Mouse (Mus musculus) Patski (cell line): Measurements from ENCODE around the gene Rsg1. TPM values are rescaled to one million over a fixed set of nuclear protein-coding genes. Genes with fewer than 3 reads are reported as not detected.

Source experiments
- ATAC-seq: fragments of 100-300 bp; one replicate; pipeline ENCODE4 v1.8.0; 2021
- CTCF ChIA-PET: fragments of 350-600 bp; sonication (Branson Sonifier 250); formaldehyde crosslinking; loops from one replicate; lab custom pipeline; 2022; ENCODE audit warnings: inconsistent platforms; lab: Charles Lee
- POLR2A ChIA-PET: fragments of 350-600 bp; sonication (Branson Sonifier 250); formaldehyde crosslinking; loops from one replicate; lab custom pipeline; 2022; ENCODE audit warnings: antibody characterized with exemption, inconsistent platforms; lab: Charles Lee
- DNase-seq: peaks from one replicate; pipeline ENCODE4 v3.0.0-alpha.2; 2011; ENCODE audit warnings: low read depth, low spot score
- H3K27me3 ChIP-seq: fragments of 371-371 bp; one replicate; pipeline ENCODE4 v1.5.1; 2021
- CTCF ChIP-seq: fragments of 100-300 bp; IDR thresholded peaks from one replicate; pipeline ENCODE4 v1.5.1; 2021
- in situ Hi-C: fragments of 300-500 bp; cut with MboI; formaldehyde crosslinking; loops from 3 replicates; pipeline ENCODE4 v1.11.1; 2018; ENCODE audit warnings: low pct_unique_long_range_greater_than_20kb, mixed read lengths
- polyA plus RNA-seq: library from polyadenylated mRNA; unstranded; gene quantifications from one replicate; pipeline ENCODE4 v1.2.3, GENCODE M21; 2021

Gene Rsg1
- polyA plus RNA-seq, 1 experiment from 2014 or later = 1.9 TPM

GRCm38 (mm10) chr4:141238492-141239387, 25.0 kb downstream of the Rsg1 start:
- ATAC-seq = no peak
- POLR2A ChIA-PET = no interaction called here
- H3K27me3 ChIP-seq = no peaks in the 10 kb centered on the region
- CTCF ChIA-PET = no interaction called here
- in situ Hi-C loops = no loop called here
- no peak for TF ChIP-seq CTCF
- no peak for DNase-seq

- TF ChIP-seq CTCF = no peak
- ATAC-seq = peak; percentile 70
- ChIA-PET CTCF (no interaction called here), POLR2A (no interaction called here)
- DNase-seq = no peak
- in situ Hi-C loops = no loop called here
- H3K27me3 ChIP-seq = no peaks in the 10 kb centered on the region
These were observed 25.8 kb downstream of the Rsg1 start, which contains the start of gene Arhgef19 for GRCm38 (mm10) chr4:141239388-141240125. Arhgef19 (plus strand) TSS chr4:141239499.

- in situ Hi-C loops = no loop called here
- no peaks in the 10 kb centered on the region for H3K27me3 ChIP-seq
- CTCF ChIA-PET = no interaction called here
- POLR2A ChIA-PET = no interaction called here
- no peak for TF ChIP-seq CTCF
- DNase-seq (no peak), ATAC-seq (no peak)
These were observed 26.9 kb downstream of the Rsg1 start for GRCm38 (mm10) chr4:141240617-141241016.

- no peaks in the 10 kb centered on the region for H3K27me3 ChIP-seq
- ATAC-seq = no peak
- DNase-seq = no peak
- in situ Hi-C loops = no loop called here
- ChIA-PET POLR2A (no interaction called here), CTCF (interaction anchor here (0.8 kb wide), 1 partner anchor 91 kb away, joined by 3 read pairs; no protein-coding TSS in a partner anchor)
- TF ChIP-seq CTCF = no peak
These were observed 28.1 kb downstream of the Rsg1 start for GRCm38 (mm10) chr4:141241861-141242260.

GRCm38 (mm10) chr4:141242651-141243241, 29.0 kb downstream of the Rsg1 start:
- ChIA-PET POLR2A (interaction anchor here (0.6 kb wide), 1 partner anchor 240 kb away, joined by 3 read pairs; no protein-coding TSS in a partner anchor), CTCF (no interaction called here)
- no peak for DNase-seq
- no peaks in the 10 kb centered on the region for H3K27me3 ChIP-seq
- ATAC-seq = no peak
- in situ Hi-C loops = no loop called here
- TF ChIP-seq CTCF = no peak

- ATAC-seq = no peak
- CTCF ChIA-PET = interaction anchor here (0.9 kb wide), 1 partner anchor 30 kb away, joined by 3 read pairs; no protein-coding TSS in a partner anchor
- no peak for TF ChIP-seq CTCF
- DNase-seq = no peak
- H3K27me3 ChIP-seq = no peaks in the 10 kb centered on the region
- POLR2A ChIA-PET = no interaction called here
- in situ Hi-C loops = no loop called here
These were observed 29.9 kb downstream of the Rsg1 start for GRCm38 (mm10) chr4:141243636-141244035.

- in situ Hi-C loops = no loop called here
- ChIA-PET CTCF (interaction anchor here (0.9 kb wide), 1 partner anchor 29 kb away, joined by 3 read pairs; no protein-coding TSS in a partner anchor), POLR2A (no interaction called here)
- H3K27me3 ChIP-seq = no peaks in the 10 kb centered on the region
- no peak for TF ChIP-seq CTCF
- ATAC-seq (no peak), DNase-seq (no peak)
These were observed 30.6 kb downstream of the Rsg1 start for GRCm38 (mm10) chr4:141244401-141244800.

GRCm38 (mm10) chr4:141244931-141245425, 31.2 kb downstream of the Rsg1 start:
- ATAC-seq (peak; percentile 13), DNase-seq (peak; percentile 53)
- no peaks in the 10 kb centered on the region for H3K27me3 ChIP-seq
- no peak for TF ChIP-seq CTCF
- POLR2A ChIA-PET = no interaction called here
- in situ Hi-C loops = no loop called here
- CTCF ChIA-PET = no interaction called here

GRCm38 (mm10) chr4:141246089-141246997, 32.6 kb downstream of the Rsg1 start:
- no peak for DNase-seq
- no peaks in the 10 kb centered on the region for H3K27me3 ChIP-seq
- TF ChIP-seq CTCF = no peak

More at GRCm38 (mm10) chr4:141246089-141246997, 32.6 kb downstream of the Rsg1 start:
- CTCF ChIA-PET = no interaction called here
- POLR2A ChIA-PET = interaction anchor here (0.7 kb wide), 1 partner anchor 42 kb away, joined by 3 read pairs; no protein-coding TSS in a partner anchor
- no peak for ATAC-seq
- in situ Hi-C loops = no loop called here
